Mouse (Mus musculus) midbrain, postnatal 0 days (tissue): ENCODE data around the gene Tmem59l. TPM values are rescaled to one million over a fixed set of nuclear protein-coding genes. Genes with fewer than 3 reads are reported as not detected.

Experiments
- ATAC-seq: fragments of 200-750 bp; cut with Nextera tagmentation; 2 replicates; pipeline ENCODE4 v1.8.0; 2017; ENCODE audit warnings: moderate number of reproducible peaks, mild to moderate bottlenecking, moderate TSS enrichment, moderate library complexity; ENCODE audit not compliant: low FRiP score
- DNase-seq: peaks from one replicate; pipeline ENCODE4 v3.0.0-alpha.2; 2015; ENCODE audit warnings: low spot score
- H3K27ac ChIP-seq: fragments of 300-500 bp; sonication (generic); 2 replicates; pipeline ENCODE4 v1.5.1; 2014; ENCODE audit warnings: low read depth, mild to moderate bottlenecking, low read length, mixed read lengths
- H3K27me3 ChIP-seq: fragments of 300-500 bp; sonication (generic); 2 replicates; pipeline ENCODE4 v1.6.1; 2014; ENCODE audit warnings: low read length, control low read depth, mixed read lengths; ENCODE audit not compliant: insufficient read depth
- H3K36me3 ChIP-seq: fragments of 300-500 bp; sonication (generic); 2 replicates; pipeline ENCODE4 v1.6.1; 2014; ENCODE audit warnings: low read length, control low read depth, mixed read lengths; ENCODE audit not compliant: insufficient read depth
- H3K4me1 ChIP-seq: fragments of 300-500 bp; sonication (generic); 2 replicates; pipeline ENCODE4 v1.6.1; 2014; ENCODE audit warnings: mild to moderate bottlenecking, control low read depth, antibody characterized with exemption, low read length, mixed read lengths; ENCODE audit not compliant: insufficient read depth
- H3K4me2 ChIP-seq: fragments of 300-500 bp; sonication (generic); 2 replicates; pipeline ENCODE4 v1.6.1; 2014; ENCODE audit warnings: low read depth, mild to moderate bottlenecking, low read length, mixed read lengths; ENCODE audit not compliant: poor library complexity, severe bottlenecking
- H3K4me3 ChIP-seq: fragments of 300-500 bp; sonication (generic); 2 replicates; pipeline ENCODE4 v1.5.1; 2014; ENCODE audit warnings: low read depth, mild to moderate bottlenecking, low read length, moderate library complexity
- H3K9ac ChIP-seq: fragments of 300-500 bp; sonication (generic); replicated peaks from 2 replicates; pipeline ENCODE4 v1.6.1; 2014; ENCODE audit warnings: mild to moderate bottlenecking, low read length, moderate library complexity, mixed read lengths; ENCODE audit not compliant: poor library complexity, severe bottlenecking
- H3K9me3 ChIP-seq: fragments of 300-500 bp; sonication (generic); 2 replicates; pipeline ENCODE4 v1.6.1; 2016; ENCODE audit warnings: low read length, control low read depth
- CTCF ChIP-seq: IDR thresholded peaks from 2 replicates; pipeline ENCODE4 v1.5.1; 2016; ENCODE audit warnings: antibody characterized with exemption, mild to moderate bottlenecking
- WGBS: fragments of 180-500 bp; shearing (Covaris S2); extraction: QIAGEN DNeasy Blood & Tissue Kit; methylation state at CpG from one replicate; pipeline ENCODE4 v1.1.7; 2014; 5-methylcytosine and 5-hydroxymethylcytosine counted together
- polyA plus RNA-seq: library from polyadenylated mRNA; unstranded; fragments of >200 nt; fragmentation: Nextera tagmentation; extraction: Ambion mirVana; gene quantifications from 2 replicates; pipeline ENCODE4 v1.2.1, GENCODE M21; 2015
- total RNA-seq: library from RNA; depleted of rRNA; stranded (reverse); fragments of >200 nt; gene quantifications from 2 replicates; pipeline ENCODE4 v1.2.3, GENCODE M21; 2014; rRNA removed

The Tmem59l gene
- total and polyA plus RNA-seq, 2 experiments from 2014 or later: 203 to 206 TPM

GRCm38 (mm10) chr8:70435156-70435555, 52.0 kb downstream of the Tmem59l start:
- H3K4me2 ChIP-seq: no peak overlapping the region
- H3K4me3 ChIP-seq: no peak overlapping the region
- no peak for TF ChIP-seq CTCF
- no peaks in the 10 kb centered on the region for H3K36me3 ChIP-seq
- no peaks in the 10 kb centered on the region for H3K27me3 ChIP-seq
- H3K9ac ChIP-seq: no peak overlapping the region
- no peak for DNase-seq
- H3K9me3 ChIP-seq: no peaks in the 10 kb centered on the region
- ATAC-seq: no peak
- no peak overlapping the region for H3K27ac ChIP-seq
- WGBS: 90% methylated on average over 5 of the region's 5 CpGs
- peaks cover 8% of the 10 kb centered on the region for H3K4me1 ChIP-seq

Other genes starting within 250 kb of the Tmem59l start
- 36.4 and 49.7 TPM in 2 replicates for gene Homer3, start 204.5 kb downstream of the Tmem59l start, total RNA-seq
- gene Homer3, start 204.5 kb downstream of the Tmem59l start, polyA plus RNA-seq: 13.8 and 18.3 TPM in 2 replicates
- 43.6 and 46.3 TPM in 2 replicates for gene Ddx49, start 184.9 kb downstream of the Tmem59l start, total RNA-seq
- gene Ddx49, start 184.9 kb downstream of the Tmem59l start, polyA plus RNA-seq: 41.2 and 47.0 TPM in 2 replicates
- 97.1 and 106 TPM in 2 replicates for gene Cope, start 184.8 kb downstream of the Tmem59l start, total RNA-seq
- gene Cope, start 184.8 kb downstream of the Tmem59l start, polyA plus RNA-seq: 264 and 291 TPM in 2 replicates
- gene Cers1, start 171.6 kb downstream of the Tmem59l start, total RNA-seq: 65.1 and 86.5 TPM in 2 replicates
- gene Cers1, start 171.6 kb downstream of the Tmem59l start, polyA plus RNA-seq: 47.9 and 51.3 TPM in 2 replicates
- gene Gdf1, start 157.5 kb downstream of the Tmem59l start, total RNA-seq: not detected in 2 replicates
- gene Gdf1, start 157.5 kb downstream of the Tmem59l start, polyA plus RNA-seq: 4.8 and 5.3 TPM in 2 replicates
- gene Upf1, start 134.1 kb downstream of the Tmem59l start, total RNA-seq: 39.6 and 45.4 TPM in 2 replicates
- gene Upf1, start 134.1 kb downstream of the Tmem59l start, polyA plus RNA-seq: 9.1 and 9.7 TPM in 2 replicates
- 0.19 and 0.49 TPM in 2 replicates for gene Comp, start 113.8 kb downstream of the Tmem59l start, total RNA-seq
- gene Comp, start 113.8 kb downstream of the Tmem59l start, polyA plus RNA-seq: 0.38 and 0.77 TPM in 2 replicates
- 56.3 and 57.4 TPM in 2 replicates for gene Crtc1, start 47.8 kb downstream of the Tmem59l start, total RNA-seq
- gene Crtc1, start 47.8 kb downstream of the Tmem59l start, polyA plus RNA-seq: 46.5 and 47.8 TPM in 2 replicates
- gene Klhl26, start 10.4 kb downstream of the Tmem59l start, total RNA-seq: 48.9 and 51.0 TPM in 2 replicates
- gene Klhl26, start 10.4 kb downstream of the Tmem59l start, polyA plus RNA-seq: 39.4 TPM in 2 replicates
- gene Crlf1, start 5.8 kb upstream of the Tmem59l start, total RNA-seq: 4.1 and 4.3 TPM in 2 replicates
- 9.4 and 10.9 TPM in 2 replicates for gene Crlf1, start 5.8 kb upstream of the Tmem59l start, polyA plus RNA-seq
- 118 and 121 TPM in 2 replicates for gene Rex1bd, start 19.4 kb upstream of the Tmem59l start, total RNA-seq
- 198 and 212 TPM in 2 replicates for gene Rex1bd, start 19.4 kb upstream of the Tmem59l start, polyA plus RNA-seq
- 357 and 402 TPM in 2 replicates for gene Uba52, start 23.4 kb upstream of the Tmem59l start, total RNA-seq
- gene Uba52, start 23.4 kb upstream of the Tmem59l start, polyA plus RNA-seq: 721 and 736 TPM in 2 replicates
- gene Fkbp8, start 40.4 kb upstream of the Tmem59l start, total RNA-seq: 490 and 533 TPM in 2 replicates
- gene Fkbp8, start 40.4 kb upstream of the Tmem59l start, polyA plus RNA-seq: 351 and 386 TPM in 2 replicates
- 36.3 and 38.2 TPM in 2 replicates for gene Kxd1, start 40.6 kb upstream of the Tmem59l start, total RNA-seq
- gene Kxd1, start 40.6 kb upstream of the Tmem59l start, polyA plus RNA-seq: 53.1 and 55.8 TPM in 2 replicates
- gene Ell, start 52.1 kb upstream of the Tmem59l start, total RNA-seq: 10.2 and 14.1 TPM in 2 replicates
- 12.6 and 13.2 TPM in 2 replicates for gene Ell, start 52.1 kb upstream of the Tmem59l start, polyA plus RNA-seq
- gene Isyna1, start 107.0 kb upstream of the Tmem59l start, total RNA-seq: 176 and 180 TPM in 2 replicates
- 140 and 146 TPM in 2 replicates for gene Isyna1, start 107.0 kb upstream of the Tmem59l start, polyA plus RNA-seq
- gene Ssbp4, start 121.5 kb upstream of the Tmem59l start, total RNA-seq: 279 and 392 TPM in 2 replicates
- gene Ssbp4, start 121.5 kb upstream of the Tmem59l start, polyA plus RNA-seq: 230 and 247 TPM in 2 replicates
- 1.8 and 2.2 TPM in 2 replicates for gene Lrrc25, start 128.8 kb upstream of the Tmem59l start, total RNA-seq
- 0.74 and 1.4 TPM in 2 replicates for gene Lrrc25, start 128.8 kb upstream of the Tmem59l start, polyA plus RNA-seq
- 0.22 and 1.8 TPM in 2 replicates for gene Gdf15, start 145.1 kb upstream of the Tmem59l start, total RNA-seq
- gene Gdf15, start 145.1 kb upstream of the Tmem59l start, polyA plus RNA-seq: 0.26 and 0.32 TPM in 2 replicates
- 40.2 and 60.6 TPM in 2 replicates for gene Pgpep1, start 173.0 kb upstream of the Tmem59l start, total RNA-seq
- gene Pgpep1, start 173.0 kb upstream of the Tmem59l start, polyA plus RNA-seq: 37.6 and 50.6 TPM in 2 replicates
- 140 and 312 TPM in 2 replicates for gene Lsm4, start 185.9 kb upstream of the Tmem59l start, total RNA-seq
- gene Lsm4, start 185.9 kb upstream of the Tmem59l start, polyA plus RNA-seq: 157 and 169 TPM in 2 replicates
- 470 and 553 TPM in 2 replicates for gene Jund, start 211.6 kb upstream of the Tmem59l start, total RNA-seq
- 91.0 and 99.3 TPM in 2 replicates for gene Jund, start 211.6 kb upstream of the Tmem59l start, polyA plus RNA-seq
- 0.22 TPM in 1 of 2 replicates, not detected in the other for gene Iqcn, start 216.1 kb upstream of the Tmem59l start, total RNA-seq
- gene Iqcn, start 216.1 kb upstream of the Tmem59l start, polyA plus RNA-seq: 0.06 and 0.07 TPM in 2 replicates
- not detected in 2 replicates for gene Gm3336, start 231.2 kb upstream of the Tmem59l start, total RNA-seq
- gene Gm3336, start 231.2 kb upstream of the Tmem59l start, polyA plus RNA-seq: not detected in 2 replicates
- 0.77 and 1.5 TPM in 2 replicates for gene Pde4c, start 236.4 kb upstream of the Tmem59l start, total RNA-seq
- gene Pde4c, start 236.4 kb upstream of the Tmem59l start, polyA plus RNA-seq: 0.21 and 0.39 TPM in 2 replicates